Mouse (Mus musculus) small intestine, adult 2 months (tissue): Measurements from ENCODE around the gene Asap2. TPM values are rescaled to one million over a fixed set of nuclear protein-coding genes. Genes with fewer than 3 reads are reported as not detected.

ENCODE experiments used
- H3K27ac ChIP-seq: fragments of 200-500 bp; 2 replicates; pipeline ENCODE4 v1.5.1; 2012; ENCODE audit warnings: low read depth, low read length, control low read depth, inconsistent platforms; ENCODE audit not compliant: insufficient read depth
- H3K27me3 ChIP-seq: fragments of 200-500 bp; 2 replicates; pipeline ENCODE4 v1.6.1; 2012; ENCODE audit warnings: mild to moderate bottlenecking, moderate library complexity, low read length, inconsistent platforms; ENCODE audit not compliant: control insufficient read depth, insufficient read depth
- H3K36me3 ChIP-seq: fragments of 200-500 bp; 2 replicates; pipeline ENCODE4 v1.6.1; 2012; ENCODE audit warnings: mild to moderate bottlenecking, low read length, control low read depth, inconsistent platforms; ENCODE audit not compliant: control insufficient read depth, insufficient read depth
- H3K4me1 ChIP-seq: fragments of 200-500 bp; 2 replicates; pipeline ENCODE4 v1.6.1; 2012; ENCODE audit warnings: low read length, inconsistent platforms, mixed read lengths; ENCODE audit not compliant: control insufficient read depth, insufficient read depth, insufficient read length
- H3K4me3 ChIP-seq: fragments of 200-500 bp; 2 replicates; pipeline ENCODE4 v1.5.1; 2012; ENCODE audit warnings: low read depth, mild to moderate bottlenecking, control low read depth, inconsistent platforms, low read length, moderate library complexity
- CTCF ChIP-seq: fragments of 200-500 bp; IDR thresholded peaks from 2 replicates; pipeline ENCODE4 v1.5.1; 2012; ENCODE audit warnings: low read depth, mild to moderate bottlenecking, control low read depth, inconsistent platforms, low read length, moderate library complexity, mixed read lengths; ENCODE audit not compliant: insufficient replicate concordance, insufficient read length; ENCODE audit errors: extremely low read depth
- POLR2A ChIP-seq: fragments of 200-500 bp; IDR thresholded peaks from 2 replicates; pipeline ENCODE4 v1.6.1; 2012; ENCODE audit warnings: low read depth, mild to moderate bottlenecking, control low read depth, inconsistent platforms, low read length, moderate library complexity
- WGBS: fragments of 180-500 bp; shearing (Covaris S2); methylation state at CpG from one replicate; pipeline ENCODE4 v1.1.7; 2018; 5-methylcytosine and 5-hydroxymethylcytosine counted together
- polyA plus RNA-seq: library from polyadenylated mRNA; depleted of rRNA; stranded (reverse); fragments of >200 nt; gene quantifications from 2 replicates; pipeline ENCODE4 v1.2.3, GENCODE M21; 2012

The Asap2 gene
- polyA plus RNA-seq, 1 experiment = 25.3 TPM

DNA sequence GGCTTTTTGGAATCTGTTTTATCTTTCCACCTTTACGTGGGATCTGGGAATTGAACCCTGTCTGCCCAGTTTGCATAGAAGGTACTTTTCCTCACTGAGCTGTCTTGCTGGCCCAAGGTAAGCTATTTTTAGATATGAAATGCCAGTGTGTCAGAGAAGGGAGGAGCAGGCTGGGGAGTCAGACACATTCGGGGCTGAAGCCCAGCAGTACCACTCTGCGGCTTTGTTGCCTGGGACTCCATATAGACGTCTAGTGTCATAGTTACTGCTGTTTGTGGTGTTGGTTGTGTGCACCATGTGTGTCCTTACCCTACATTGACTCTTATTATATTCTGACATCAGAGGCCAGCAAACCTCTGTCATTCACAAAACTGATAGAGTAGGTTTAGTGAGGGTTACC, 192.5 kb downstream of the Asap2 start:
- Histone ChIP-seq H3K4me3 (no peak overlapping the region), H3K36me3 (peaks cover 1% of the 10 kb centered on the region; the same call in 1 of the 2 replicates), H3K4me1 (peaks cover 5% of the 10 kb centered on the region), H3K27me3 (no peaks in the 10 kb centered on the region), H3K27ac (no peak overlapping the region)
- no peak for TF ChIP-seq CTCF
- TF ChIP-seq POLR2A = no peak
- 90% methylated on average over 4 of the region's 4 CpGs for WGBS

DNA sequence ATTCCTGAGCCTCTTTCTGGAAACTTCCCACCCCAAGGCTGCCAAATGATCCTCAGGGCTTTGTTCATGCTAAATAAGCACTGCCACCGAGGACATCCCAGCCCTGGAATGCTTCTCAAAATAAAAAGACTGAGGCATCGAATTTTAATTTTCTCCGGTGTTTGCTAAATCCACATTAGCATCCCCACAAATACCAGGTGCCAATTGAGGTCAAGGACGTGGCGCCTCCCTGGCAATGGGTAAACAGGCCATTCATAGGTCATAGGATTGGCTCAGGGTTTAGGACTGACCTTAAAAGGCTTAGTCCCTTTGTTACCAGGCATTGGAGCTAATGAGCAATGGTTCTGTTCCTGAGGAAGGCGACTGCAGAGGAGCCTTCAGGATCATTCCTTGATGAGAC, 193.1 kb downstream of the Asap2 start:
- H3K27ac ChIP-seq = no peak overlapping the region
- no peaks in the 10 kb centered on the region for H3K27me3 ChIP-seq
- TF ChIP-seq CTCF (no peak), POLR2A (no peak)

DNA sequence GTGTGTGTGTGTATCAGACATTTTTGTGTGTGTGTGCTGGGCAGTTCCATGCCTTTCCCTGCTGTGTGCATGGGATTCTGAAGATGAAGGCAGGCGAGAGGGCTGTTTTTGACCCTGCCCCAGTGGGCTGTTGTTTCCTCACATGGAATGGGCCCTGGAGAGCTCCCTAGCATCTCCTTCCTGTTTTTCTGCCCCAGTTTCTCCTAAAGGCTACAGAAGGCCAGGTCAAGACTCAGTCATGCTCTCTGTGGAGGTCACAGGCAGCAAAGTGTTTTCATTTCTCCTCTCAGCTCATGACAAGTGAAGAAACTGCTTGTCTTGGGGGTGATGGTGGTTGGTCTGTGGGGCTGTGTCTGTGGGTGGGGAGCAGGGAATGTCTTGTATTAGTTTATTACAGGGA, 195.9 kb downstream of the Asap2 start:
- Histone ChIP-seq H3K36me3 (peaks cover 1% of the 10 kb centered on the region; the same call in 1 of the 2 replicates), H3K4me3 (no peak overlapping the region), H3K27ac (no peak overlapping the region), H3K27me3 (no peaks in the 10 kb centered on the region), H3K4me1 (peaks cover 4% of the 10 kb centered on the region; the same call in 1 of the 2 replicates)
- TF ChIP-seq POLR2A (no peak), CTCF (no peak)
- WGBS = 100% methylated on average over 1 of the region's 1 CpGs

More for the DNA sequence above, 193.1 kb downstream of the Asap2 start:
- no peak overlapping the region for H3K4me3 ChIP-seq
- WGBS = 78% methylated on average over 6 of the region's 6 CpGs
- H3K36me3 ChIP-seq = peaks cover 1% of the 10 kb centered on the region; the same call in 1 of the 2 replicates
- H3K4me1 ChIP-seq = peaks cover 5% of the 10 kb centered on the region

- TF ChIP-seq CTCF (no peak), POLR2A (no peak)
- Histone ChIP-seq H3K4me1 (peaks cover 4% of the 10 kb centered on the region; the same call in 1 of the 2 replicates), H3K36me3 (peaks cover 1% of the 10 kb centered on the region; the same call in 1 of the 2 replicates), H3K27me3 (no peaks in the 10 kb centered on the region), H3K27ac (no peak overlapping the region), H3K4me3 (no peak overlapping the region)
- WGBS = 35% methylated on average over 4 of the region's 4 CpGs
Observed at GRCm38 (mm10) chr12:21188880-21189279, 198.6 kb downstream of the Asap2 start.

DNA sequence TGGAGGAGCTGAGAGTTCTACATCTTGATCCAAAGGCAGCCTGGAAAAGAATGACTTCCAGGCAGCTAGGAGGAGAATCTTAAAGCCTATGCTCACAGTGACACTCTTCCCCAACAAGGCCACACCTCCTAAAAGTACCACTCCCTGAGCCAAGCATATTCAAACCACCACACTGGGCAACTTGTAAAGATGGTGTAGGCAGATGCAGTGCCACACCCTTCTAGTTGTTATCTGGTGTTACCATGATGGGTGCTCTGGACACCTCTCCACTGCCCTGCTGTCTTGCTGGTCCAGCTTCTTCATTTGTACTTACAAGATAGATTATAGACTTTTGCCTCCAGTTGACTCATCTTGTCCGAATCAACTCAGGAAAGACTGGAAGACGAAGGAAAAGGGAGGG, 201.3 kb downstream of the Asap2 start:
- peaks cover 4% of the 10 kb centered on the region; the same call in 1 of the 2 replicates for H3K4me1 ChIP-seq
- 91% methylated on average over 2 of the region's 2 CpGs for WGBS
- H3K36me3 ChIP-seq = 0 out of 2 replicates have a peak, but pooled peaks cover 1% of the 10 kb centered on the region
- no peak overlapping the region for H3K4me3 ChIP-seq
- no peak overlapping the region for H3K27ac ChIP-seq
- H3K27me3 ChIP-seq = no peaks in the 10 kb centered on the region
- TF ChIP-seq POLR2A = no peak
- no peak for TF ChIP-seq CTCF

DNA sequence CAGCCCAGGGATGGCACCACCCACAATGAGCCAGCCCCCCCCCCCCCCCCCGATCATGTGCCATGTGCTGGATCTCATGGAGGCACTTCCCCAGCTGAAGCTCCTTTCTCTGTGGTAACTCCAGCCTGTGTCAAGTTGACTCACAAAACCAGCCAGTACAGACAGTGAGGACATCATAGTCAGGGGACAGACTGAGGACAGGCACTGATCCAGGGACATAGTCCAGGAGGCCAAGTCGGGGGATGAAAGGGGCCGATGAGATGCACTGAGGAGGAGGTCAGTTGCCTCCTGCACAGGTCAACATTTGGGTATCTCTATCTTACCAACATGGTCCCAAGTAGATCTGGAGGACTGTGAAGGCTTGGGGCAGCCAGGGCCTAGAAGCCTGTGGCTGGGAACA, 205.2 kb downstream of the Asap2 start:
- H3K4me3 ChIP-seq = no peak overlapping the region
- no peaks in the 10 kb centered on the region for H3K36me3 ChIP-seq
- no peak overlapping the region for H3K27ac ChIP-seq
- no peaks in the 10 kb centered on the region for H3K27me3 ChIP-seq
- TF ChIP-seq POLR2A (no peak), CTCF (no peak)
- no peaks in the 10 kb centered on the region for H3K4me1 ChIP-seq
- WGBS = 90% methylated on average over 3 of the region's 3 CpGs

DNA sequence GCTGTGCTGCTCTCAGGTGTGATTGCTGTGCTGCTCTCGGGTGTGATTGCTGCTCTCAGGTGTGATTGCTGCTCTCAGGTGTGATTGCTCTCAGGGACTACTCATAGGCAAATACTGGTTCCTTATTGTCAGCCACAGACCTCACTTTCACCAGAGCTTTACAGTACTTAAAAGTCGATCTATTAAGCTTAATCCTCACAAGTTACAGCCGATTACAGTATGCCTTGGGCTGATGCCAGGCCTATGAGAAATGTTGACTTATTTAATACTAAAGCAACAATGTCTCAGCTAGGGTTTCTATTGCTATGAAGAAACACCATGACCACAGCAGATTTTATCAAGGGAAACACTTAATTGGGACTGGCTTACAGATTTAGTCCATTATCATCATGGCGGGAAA, 206.2 kb downstream of the Asap2 start:
- Histone ChIP-seq H3K36me3 (no peaks in the 10 kb centered on the region; the same call in 1 of the 2 replicates), H3K4me1 (no peaks in the 10 kb centered on the region; the same call in 1 of the 2 replicates), H3K27ac (no peak overlapping the region), H3K27me3 (no peaks in the 10 kb centered on the region), H3K4me3 (no peak overlapping the region)
- WGBS = 77% methylated on average over 4 of the region's 4 CpGs
- TF ChIP-seq POLR2A = no peak
- TF ChIP-seq CTCF = no peak

- H3K4me3 ChIP-seq = no peak overlapping the region
- peaks cover 11% of the 10 kb centered on the region; the same call in 1 of the 2 replicates for H3K4me1 ChIP-seq
- no peak overlapping the region for H3K27ac ChIP-seq
- TF ChIP-seq POLR2A (no peak), CTCF (no peak)
- no peaks in the 10 kb centered on the region for H3K27me3 ChIP-seq
- 35% methylated on average over 8 of the region's 8 CpGs for WGBS
- peaks cover 7% of the 10 kb centered on the region for H3K36me3 ChIP-seq
Observed at GRCm38 (mm10) chr12:21200613-21201012, 210.4 kb downstream of the Asap2 start.
